8 mouse cellular contexts compared by ENCODE assay signal in genomic region chr9:105494553-105495315, GRCm38 (mm10). TPM values are rescaled to one million over a fixed set of nuclear protein-coding genes. Genes with fewer than 3 reads are reported as not detected.
A peak's percentile ranks its signal among the peaks of the same experiment; 100 is the strongest.
DNase-seq lines count a peak whose midpoint lies in the region; ATAC-seq and TF ChIP-seq lines count a peak whose summit lies in the region.

No protein-coding gene starts in this region.

- peak overlapping the region; percentile 98 for H3K4me2 ChIP-seq in forebrain, embryonic 14.5 days (ENCODE audit: low read length)

- peak overlapping the region; percentile 13; the same call in 1 of the 2 replicates for H3K27ac ChIP-seq in ES-Bruce4 (ENCODE audit: insufficient read depth, low read length)
- H3K27ac ChIP-seq in forebrain, embryonic 14.5 days (ENCODE audit: low read depth, low read length), result peak overlapping the region; percentile 98

- no peaks in the 10 kb centered on the region for H3K4me1 ChIP-seq in ES-Bruce4 (ENCODE audit: control insufficient read depth, insufficient read depth, low read length)
- peaks cover 9% of the 10 kb centered on the region; the same call in 1 of the 2 replicates for H3K4me1 ChIP-seq in forebrain, embryonic 14.5 days (ENCODE audit: control insufficient read depth, insufficient read depth, low read length)
- no peaks in the 10 kb centered on the region for H3K4me1 ChIP-seq in lung, adult 2 months (ENCODE audit: control insufficient read depth, insufficient read depth, low read length)

- intact Hi-C loops in heart, postnatal 25 days (cut with DNase I), result loop anchor here (5.0 to 10.0 kb wide), 4 partner anchors 97 to 360 kb away; partner anchors contain the start of genes Aste1, Nek11 and Pik3r4

- no peaks in the 10 kb centered on the region for H3K36me3 ChIP-seq in ES-Bruce4 (ENCODE audit: control insufficient read depth, insufficient read depth, low read length, poor library complexity, severe bottlenecking)
- no peaks in the 10 kb centered on the region for H3K36me3 ChIP-seq in forebrain, embryonic 14.5 days (ENCODE audit: control insufficient read depth, insufficient read depth, low read length)

- TF ChIP-seq EP300 in ES-Bruce4 (IDR thresholded peaks at IDR 0.05; ENCODE audit: insufficient read depth, low read depth, low read length), result no peak

- peak overlapping the region; percentile 85 for H3K9ac ChIP-seq in ES-Bruce4 (ENCODE audit: low read depth, poor library complexity, severe bottlenecking)
- peak overlapping the region; percentile 92 for H3K9ac ChIP-seq in forebrain, embryonic 14.5 days (ENCODE audit: low read length)

- H3K9me3 ChIP-seq in ES-Bruce4 (replicated peaks; ENCODE audit: control insufficient read depth, insufficient read depth, low read length, poor library complexity, severe bottlenecking), result no peaks in the 10 kb centered on the region
- no peaks in the 10 kb centered on the region for H3K9me3 ChIP-seq in forebrain, embryonic 14.5 days (replicated peaks; ENCODE audit: control insufficient read depth, low read length)

- WGBS in forebrain, embryonic 14.5 days, result under 1% methylated on average over 37 of the region's 83 CpGs
- WGBS in lung, adult 2 months, result under 1% methylated on average over 81 of the region's 83 CpGs

- H3K27me3 ChIP-seq in ES-Bruce4 (ENCODE audit: control insufficient read depth, insufficient read depth, low read length, poor library complexity, severe bottlenecking), result no peaks in the 10 kb centered on the region
- no peaks in the 10 kb centered on the region for H3K27me3 ChIP-seq in forebrain, embryonic 14.5 days (replicated peaks; ENCODE audit: control insufficient read depth, insufficient read depth, low read length)

- peak overlapping the region; percentile 91 for H3K4me3 ChIP-seq in ES-Bruce4 (ENCODE audit: low read depth, low read length)
- peak overlapping the region; percentile 91 for H3K4me3 ChIP-seq in forebrain, embryonic 14.5 days (ENCODE audit: low read depth, low read length)
- peak overlapping the region; percentile 91 for H3K4me3 ChIP-seq in lung, adult 2 months (replicated peaks; ENCODE audit: extremely low read depth, low read depth, low read length)

- no peak for TF ChIP-seq POLR2A in ES-Bruce4 (IDR thresholded peaks at IDR 0.05; ENCODE audit: insufficient read depth, low read length)
- TF ChIP-seq POLR2A in lung, adult 2 months (IDR thresholded peaks at IDR 0.05; ENCODE audit: borderline replicate concordance, extremely low read depth, low read depth, low read length), result peak; percentile 71; the same call in 1 of the 2 replicates

- peak; percentile 97 for DNase-seq in forebrain, embryonic 14.5 days (ENCODE audit: low spot score)
- peak; percentile 95 for DNase-seq in heart, postnatal 25 days (ENCODE audit: low spot score)
- peak; percentile 97 to 98 for DNase-seq in layer of hippocampus, adult 18-20 months (ENCODE audit: low spot score in 2 of 2)
- peak; percentile 91 for DNase-seq in lung, adult 2 months
- DNase-seq in thymus, adult 18-20 months, result peak; percentile 93

- TF ChIP-seq CTCF in ES-Bruce4 (IDR thresholded peaks at IDR 0.05; ENCODE audit: low read depth, low read length), result peak; percentile 6
- no peak for TF ChIP-seq CTCF in lung, adult 2 months (IDR thresholded peaks at IDR 0.05; ENCODE audit: insufficient read depth, low read length)

- peak; percentile 93 for ATAC-seq in cerebellum, adult (ENCODE audit: insufficient number of reproducible peaks, low FRiP score, low TSS enrichment)
- peak; percentile 99 for ATAC-seq in forebrain, embryonic 14.5 days
- peak; percentile 91 for ATAC-seq in neutrophil, adult 5-6 weeks (ENCODE audit: extremely low read depth, insufficient number of reproducible peaks, low FRiP score, poor library complexity, severe bottlenecking)

RNA-seq across cellular contexts. Expression of gene Atp2c1, which starts 32.4 kb away (rescaled TPM):
- polyA plus RNA-seq in ES-Bruce4 (2011; ENCODE audit: insufficient read depth, insufficient read length, low read depth, missing spikeins), result 62.7 and 79.6 TPM in 2 replicates
- 75.8 and 95.0 TPM in 2 replicates for polyA plus RNA-seq in forebrain, embryonic 14.5 days (2014; fragmentation: Nextera tagmentation; extraction: Ambion mirVana)
- 10 to 100 TPM; 58.8 to 60.8 TPM for total RNA-seq in heart, postnatal 25 days (2021)
- 100 to 1,000 TPM; 230 to 234 TPM for total RNA-seq in layer of hippocampus, adult 18-20 months (2021)
- 74.5 and 79.3 TPM in 2 replicates for polyA plus RNA-seq in lung, adult 2 months (2012; rRNA removed)
- total RNA-seq in neutrophil, adult 5-6 weeks (2017), result 171 and 186 TPM in 2 replicates

Comparison
In these comparisons a context has a peak if more than half of its experiments do, and no peak if none do; other contexts are left out.
1. Peak in every context shown above with its lines: DNase-seq, ATAC-seq, H3K4me3 ChIP-seq and H3K27ac ChIP-seq.